Comparison of ENCODE assay signal across 9 mouse cellular contexts in the genomic region with DNA sequence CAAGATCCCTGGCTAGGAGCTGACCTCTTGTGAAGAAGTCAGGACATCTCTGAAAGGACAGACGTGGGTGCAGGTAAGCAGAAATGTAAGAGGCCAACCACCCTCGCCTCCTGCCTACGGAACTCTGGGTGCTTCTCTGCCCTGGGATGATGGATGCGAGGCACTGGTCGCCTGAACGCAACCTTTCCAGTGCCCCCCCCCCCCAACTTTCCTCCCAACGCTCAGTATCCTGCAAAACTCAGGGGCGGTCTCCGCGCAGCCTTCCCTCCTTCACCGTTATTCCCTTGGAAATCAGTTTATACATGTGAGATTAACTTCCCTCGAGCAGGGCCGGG. TPM values are rescaled to one million over a fixed set of nuclear protein-coding genes. Genes with fewer than 3 reads are reported as not detected.
DNase-seq lines count a peak whose midpoint lies in the region; ATAC-seq and TF ChIP-seq lines count a peak whose summit lies in the region.
"Had no signal": no experiment of that assay in that cellular context is flagged by ENCODE, and none has a peak within 500 bp of the region (broad histone marks: within the 10 kb centered on the region; RNA-seq: fewer than 3 reads in every experiment).

No protein-coding gene starts in this region.

- no peaks in the 10 kb centered on the region for H3K9me3 ChIP-seq in kidney, embryonic 14.5 days (ENCODE audit: control insufficient read depth, low read length)
- no peaks in the 10 kb centered on the region for H3K9me3 ChIP-seq in embryonic facial prominence, embryonic 10.5 days
- H3K9me3 ChIP-seq in hindbrain, embryonic 14.5 days (ENCODE audit: control insufficient read depth, low read length): no peaks in the 10 kb centered on the region
- no peaks in the 10 kb centered on the region for H3K9me3 ChIP-seq in midbrain, embryonic 12.5 days

- peak overlapping the region; percentile 87 for H3K4me2 ChIP-seq in kidney, embryonic 14.5 days (replicated peaks; ENCODE audit: low read depth, low read length)
- H3K4me2 ChIP-seq in hindbrain, embryonic 14.5 days (replicated peaks): peak overlapping the region; percentile 31
- H3K4me2 ChIP-seq in midbrain, embryonic 12.5 days (replicated peaks): peak overlapping the region; percentile 30

- no peak for ATAC-seq in kidney, embryonic 14.5 days (ENCODE audit: low FRiP score, low TSS enrichment)
- no peak for ATAC-seq in hindbrain, embryonic 14.5 days (ENCODE audit: low FRiP score)
- no peak for ATAC-seq in midbrain, embryonic 12.5 days (ENCODE audit: low FRiP score, low read depth)

- peak overlapping the region; percentile 77 for H3K27ac ChIP-seq in kidney, embryonic 14.5 days (ENCODE audit: low read depth, low read length)
- H3K27ac ChIP-seq in embryonic facial prominence, embryonic 10.5 days (replicated peaks): peak overlapping the region; percentile 96
- no peak overlapping the region for H3K27ac ChIP-seq in hindbrain, embryonic 14.5 days
- no peak overlapping the region for H3K27ac ChIP-seq in midbrain, embryonic 12.5 days (replicated peaks)
- no peak overlapping the region for H3K27ac ChIP-seq in cerebellum, adult 2 months (ENCODE audit: insufficient read depth, low read length)

- TF ChIP-seq CTCF in cerebellum, adult 2 months (IDR thresholded peaks at IDR 0.05; ENCODE audit: borderline replicate concordance, insufficient read depth, low read depth, low read length): no peak

- DNase-seq in kidney, adult 18-20 months: no peak
- DNase-seq in embryonic facial prominence, embryonic 10.5 days (ENCODE audit: low spot score): no peak
- no peak for DNase-seq in hindbrain, embryonic 14.5 days (ENCODE audit: low spot score)
- no peak for DNase-seq in left cerebral cortex, adult 9 months (ENCODE audit: low spot score in 2 of 2)
- DNase-seq in left cerebral cortex, postnatal 36 days (ENCODE audit: low spot score in 2 of 2): no peak
- DNase-seq in cerebellum, adult 2 months: no peak

- H3K9ac ChIP-seq in kidney, embryonic 14.5 days (ENCODE audit: low read depth, low read length): peak overlapping the region; percentile 84
- H3K9ac ChIP-seq in hindbrain, embryonic 14.5 days: peak overlapping the region; percentile 24; the same call in 1 of the 2 replicates
- H3K9ac ChIP-seq in midbrain, embryonic 12.5 days (replicated peaks): peak overlapping the region; percentile 37; the same call in 1 of the 2 replicates

- H3K4me1 ChIP-seq in kidney, embryonic 14.5 days (ENCODE audit: control insufficient read depth, insufficient read depth, low read length): peaks cover 18% of the 10 kb centered on the region
- peaks cover 71% of the 10 kb centered on the region for H3K4me1 ChIP-seq in embryonic facial prominence, embryonic 10.5 days
- peaks cover 23% of the 10 kb centered on the region; the same call in 1 of the 2 replicates for H3K4me1 ChIP-seq in hindbrain, embryonic 14.5 days (replicated peaks; ENCODE audit: control insufficient read depth, insufficient read depth, low read length)
- H3K4me1 ChIP-seq in midbrain, embryonic 12.5 days: peaks cover 50% of the 10 kb centered on the region
- H3K4me1 ChIP-seq in cerebellum, adult 2 months (ENCODE audit: control insufficient read depth, insufficient read depth, low read length): peaks cover 8% of the 10 kb centered on the region

- intact Hi-C loops in left cerebral cortex, postnatal 36 days (cut with DNase I): loop anchor here (2.0 to 10.0 kb wide), 6 partner anchors 81 to 1499 kb away; a partner anchor contains a TSS

- under 1% methylated on average over 11 of the region's 13 CpGs for WGBS in kidney, embryonic 14.5 days
- WGBS in embryonic facial prominence, embryonic 10.5 days: under 1% methylated on average over 13 of the region's 13 CpGs
- WGBS in hindbrain, embryonic 14.5 days: under 1% methylated on average over 13 of the region's 13 CpGs
- under 1% methylated on average over 13 of the region's 13 CpGs for WGBS in midbrain, embryonic 12.5 days
- 5% methylated on average over 13 of the region's 13 CpGs for WGBS in cerebellum, adult 2 months

- no peak for TF ChIP-seq POLR2A in cerebellum, adult 2 months (IDR thresholded peaks at IDR 0.05; ENCODE audit: borderline replicate concordance, insufficient read depth, low read length)

- peak overlapping the region; percentile 59 for H3K4me3 ChIP-seq in kidney, embryonic 14.5 days (ENCODE audit: low read length)
- H3K4me3 ChIP-seq in embryonic facial prominence, embryonic 10.5 days: peak overlapping the region; percentile 80
- H3K4me3 ChIP-seq in hindbrain, embryonic 14.5 days (replicated peaks; ENCODE audit: low read length): peak overlapping the region; percentile 23
- H3K4me3 ChIP-seq in midbrain, embryonic 12.5 days: peak overlapping the region; percentile 44
- no peak overlapping the region for H3K4me3 ChIP-seq in cerebellum, adult 2 months (replicated peaks; ENCODE audit: insufficient read depth, low read depth, low read length)

- no peaks in the 10 kb centered on the region for H3K36me3 ChIP-seq in kidney, embryonic 14.5 days (ENCODE audit: control insufficient read depth, insufficient read depth, low read length)
- H3K36me3 ChIP-seq in embryonic facial prominence, embryonic 10.5 days (replicated peaks): peaks cover 6% of the 10 kb centered on the region
- H3K36me3 ChIP-seq in hindbrain, embryonic 14.5 days (replicated peaks; ENCODE audit: control insufficient read depth, insufficient read depth): no peaks in the 10 kb centered on the region
- H3K36me3 ChIP-seq in midbrain, embryonic 12.5 days: no peaks in the 10 kb centered on the region

- H3K27me3 ChIP-seq in kidney, embryonic 14.5 days (ENCODE audit: control insufficient read depth, insufficient read depth, low read length): peaks cover 45% of the 10 kb centered on the region
- H3K27me3 ChIP-seq in embryonic facial prominence, embryonic 10.5 days (replicated peaks; ENCODE audit: low read depth, poor library complexity, severe bottlenecking): peaks cover 73% of the 10 kb centered on the region
- H3K27me3 ChIP-seq in hindbrain, embryonic 14.5 days (ENCODE audit: control insufficient read depth, insufficient read depth, low read length): peaks cover 77% of the 10 kb centered on the region
- peaks cover 91% of the 10 kb centered on the region for H3K27me3 ChIP-seq in midbrain, embryonic 12.5 days
- peaks cover 20% of the 10 kb centered on the region; the same call in 1 of the 2 replicates for H3K27me3 ChIP-seq in cerebellum, adult 2 months (ENCODE audit: control insufficient read depth, insufficient read depth, low read length)

RNA-seq across cellular contexts. Expression of a gene that starts 1.5 kb away (rescaled TPM):
- polyA plus RNA-seq in kidney, embryonic 14.5 days (2014; fragmentation: Nextera tagmentation; extraction: Ambion mirVana): 23.0 and 56.8 TPM in 2 replicates
- 44.2 and 56.6 TPM in 2 replicates for polyA plus RNA-seq in embryonic facial prominence, embryonic 10.5 days (2016; fragmentation: Nextera tagmentation; extraction: Ambion mirVana)
- 24.1 and 26.1 TPM in 2 replicates for polyA plus RNA-seq in hindbrain, embryonic 14.5 days (2014; fragmentation: Nextera tagmentation; extraction: Ambion mirVana)
- polyA plus RNA-seq in midbrain, embryonic 12.5 days (2016; fragmentation: Nextera tagmentation; extraction: Ambion mirVana): 15.7 and 23.2 TPM in 2 replicates
- 10 to 100 TPM; 41.2 to 42.5 TPM for total RNA-seq in left cerebral cortex, postnatal 36 days (2021)
- polyA plus RNA-seq in cerebellum, adult 2 months (2012; rRNA removed): 8.6 and 9.0 TPM in 2 replicates
- total RNA-seq: hematopoietic stem cell, adult 5-6 weeks had no signal

Comparison
In these comparisons a context has a peak if more than half of its experiments do, and no peak if none do; other contexts are left out.
1. H3K27ac ChIP-seq: peak in kidney, embryonic 14.5 days (single experiment) and embryonic facial prominence, embryonic 10.5 days (single experiment); none in hindbrain, embryonic 14.5 days (single experiment), midbrain, embryonic 12.5 days (single experiment) and cerebellum, adult 2 months (single experiment).
2. H3K4me2 ChIP-seq: peak in every context shown above with its lines; median percentile 87 in kidney, embryonic 14.5 days; 31 in hindbrain, embryonic 14.5 days; 30 in midbrain, embryonic 12.5 days.
3. H3K9ac ChIP-seq: peak in every context shown above with its lines; median percentile 84 in kidney, embryonic 14.5 days; 37 in midbrain, embryonic 12.5 days; 24 in hindbrain, embryonic 14.5 days.